Mouse (Mus musculus) small intestine, adult 2 months (tissue): Measurements from ENCODE around the gene Tmem219.

Source experiments
- CTCF ChIP-seq: fragments of 200-500 bp; IDR thresholded peaks from 2 replicates; pipeline ENCODE4 v1.5.1; 2012; ENCODE audit warnings: low read depth, mild to moderate bottlenecking, control low read depth, inconsistent platforms, low read length, moderate library complexity, mixed read lengths; ENCODE audit not compliant: insufficient replicate concordance, insufficient read length; ENCODE audit errors: extremely low read depth
- POLR2A ChIP-seq: fragments of 200-500 bp; IDR thresholded peaks from 2 replicates; pipeline ENCODE4 v1.6.1; 2012; ENCODE audit warnings: low read depth, mild to moderate bottlenecking, control low read depth, inconsistent platforms, low read length, moderate library complexity

- TF ChIP-seq CTCF, result peak; percentile 45; the same call in 1 of the 2 replicates
- TF ChIP-seq POLR2A, result no peak
Measured at GRCm38 (mm10) chr7:126888852-126889251, 33.9 kb downstream of the Tmem219 start.
